Mouse (Mus musculus): Measurements from ENCODE around the gene Zfp597.
"Not testable (repeated sequence)": the region's sequence is repeated elsewhere in the genome, so short reads cannot be mapped to it uniquely, and the experiment has no call there.

The Zfp597 gene

GRCm38 (mm10) chr16:3854437-3855182 lies 29.8 kb downstream of the Zfp597 start:
- DNase-seq = no peak

GRCm38 (mm10) chr16:3852586-3852985 lies 31.8 kb downstream of the Zfp597 start:
- no peak for DNase-seq

GRCm38 (mm10) chr16:3851301-3851700 lies 33.1 kb downstream of the Zfp597 start:
- not testable (repeated sequence) for DNase-seq

- DNase-seq = no peak
These were observed 35.9 kb downstream of the Zfp597 start for GRCm38 (mm10) chr16:3848416-3848815.

GRCm38 (mm10) chr16:3847871-3848270 lies 36.5 kb downstream of the Zfp597 start:
- peak; percentile 17 for DNase-seq

GRCm38 (mm10) chr16:3846711-3847518 lies 37.4 kb downstream of the Zfp597 start, which contains the start of gene Zfp174:
Zfp174 (plus strand) TSS chr16:3847268.
- DNase-seq = peak; percentile 95

DNA sequence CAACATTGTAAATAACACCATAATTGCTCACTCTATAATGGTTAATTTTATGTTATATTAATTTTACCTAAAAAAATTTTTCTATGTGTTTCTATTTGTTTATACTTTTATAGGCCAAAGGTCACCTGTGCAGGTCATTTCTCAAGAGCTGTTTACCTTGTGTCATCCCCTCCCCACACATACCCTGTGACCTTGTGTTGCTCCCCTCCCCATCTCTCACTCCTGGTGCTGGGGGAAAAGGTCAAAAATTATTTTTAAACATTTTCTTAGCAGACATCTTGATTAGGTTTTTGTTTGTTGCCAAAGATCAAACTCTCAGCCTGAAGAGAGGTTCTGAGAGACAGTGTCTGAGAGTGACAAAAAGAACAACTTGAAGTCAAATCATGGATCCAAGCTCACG lies 40.6 kb downstream of the Zfp597 start:
- DNase-seq = no peak

GRCm38 (mm10) chr16:3842989-3843388 lies 41.4 kb downstream of the Zfp597 start:
- no peak for DNase-seq

DNA sequence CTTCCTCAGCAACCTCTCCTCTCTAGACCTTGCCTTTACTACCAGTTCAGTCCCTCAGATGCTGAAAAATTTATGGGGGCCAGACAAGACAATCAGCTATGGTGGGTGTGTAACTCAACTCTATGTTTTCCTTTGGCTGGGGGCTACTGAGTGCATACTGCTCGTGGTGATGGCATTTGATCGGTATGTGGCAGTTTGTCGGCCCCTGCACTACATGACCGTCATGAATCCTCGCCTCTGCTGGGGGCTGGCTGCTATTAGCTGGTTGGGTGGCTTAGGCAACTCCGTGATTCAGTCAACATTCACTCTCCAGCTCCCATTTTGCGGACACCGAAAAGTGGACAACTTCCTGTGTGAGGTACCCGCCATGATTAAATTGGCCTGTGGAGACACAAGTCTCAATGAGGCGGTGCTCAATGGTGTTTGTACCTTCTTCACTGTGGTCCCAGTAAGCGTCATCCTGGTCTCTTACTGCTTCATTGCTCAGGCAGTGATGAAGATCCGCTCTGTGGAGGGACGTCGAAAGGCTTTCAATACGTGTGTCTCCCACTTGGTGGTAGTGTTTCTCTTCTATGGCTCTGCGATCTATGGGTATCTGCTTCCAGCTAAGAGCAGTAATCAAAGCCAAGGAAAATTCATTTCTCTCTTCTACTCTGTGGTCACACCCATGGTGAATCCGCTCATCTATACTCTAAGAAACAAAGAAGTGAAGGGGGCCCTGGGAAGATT lies 45.0 kb downstream of the Zfp597 start:
- DNase-seq = peak; percentile 51

DNA sequence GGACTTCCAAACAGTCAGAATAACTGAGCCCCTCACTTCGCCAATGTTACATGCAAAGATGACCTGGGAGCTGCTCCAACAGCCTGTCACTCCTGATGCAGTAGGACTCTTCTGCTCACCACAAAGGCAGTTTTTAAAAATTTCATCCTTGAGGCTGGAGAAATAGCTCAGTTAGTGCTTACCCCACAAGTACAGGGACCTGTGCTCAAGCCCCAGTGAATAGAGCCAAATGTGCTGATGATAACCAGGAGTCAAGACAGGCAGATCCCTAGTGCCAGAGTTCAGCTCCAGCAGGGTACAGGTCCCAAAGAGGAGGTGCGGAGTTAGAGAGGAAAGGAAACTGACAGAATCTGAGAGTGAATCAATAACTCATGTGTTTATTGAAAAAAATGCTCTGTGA lies 48.9 kb downstream of the Zfp597 start:
- DNase-seq = no peak

DNA sequence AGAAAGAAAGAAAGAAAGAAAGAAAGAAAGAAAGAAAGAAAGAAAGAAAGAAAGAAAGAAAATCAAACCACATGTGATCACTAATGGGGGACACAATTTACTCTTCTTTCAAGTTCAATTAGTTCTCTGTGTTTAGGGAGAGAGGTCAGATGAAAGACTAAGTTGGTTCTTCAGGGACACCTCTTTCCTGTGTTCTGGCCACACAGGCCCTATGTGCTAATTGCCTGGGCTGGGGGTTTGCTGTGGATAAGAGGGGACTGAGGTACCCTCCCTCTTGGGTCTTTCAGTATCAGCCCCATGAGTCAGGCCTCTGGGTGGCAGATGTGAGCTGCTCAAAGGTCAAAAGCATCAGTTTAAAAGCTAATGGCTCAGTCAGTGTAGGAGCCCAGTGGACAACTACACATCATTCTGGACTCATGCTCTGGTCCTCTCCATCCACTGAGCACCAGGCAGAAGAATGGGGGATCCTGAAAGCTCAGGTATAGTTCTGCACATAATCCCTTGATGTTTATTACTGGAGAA lies 53.7 kb downstream of the Zfp597 start, which contains the start of gene Olfr15:
Gene Olfr15, plus strand, starts transcription at position 291 of the 522 bp plus-strand sequence.
- DNase-seq = no peak

DNA sequence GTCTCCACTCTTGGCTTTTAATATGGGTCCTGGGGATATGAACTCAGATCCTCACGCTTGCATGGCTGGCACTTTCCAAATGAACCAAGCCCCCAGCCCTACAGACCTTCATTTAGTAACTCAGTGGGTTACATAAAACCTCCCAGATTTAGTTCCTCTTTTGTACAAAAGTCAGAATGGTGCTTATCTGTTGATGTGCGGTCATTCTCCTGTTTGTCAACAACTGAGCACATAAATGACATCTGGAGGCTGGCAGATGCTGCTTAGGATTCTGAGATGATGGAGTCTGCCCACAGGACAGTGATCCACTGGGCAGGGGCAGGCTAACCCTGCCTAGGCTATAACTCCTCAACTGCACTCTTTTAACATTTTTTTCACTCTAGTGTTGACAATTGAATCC lies 54.6 kb downstream of the Zfp597 start:
- DNase-seq = no peak

- no peak for DNase-seq
These were observed 56.3 kb downstream of the Zfp597 start for GRCm38 (mm10) chr16:3828021-3828420.

- DNase-seq = no peak
These were observed 64.2 kb downstream of the Zfp597 start for GRCm38 (mm10) chr16:3820202-3820601.

- DNase-seq = not testable (repeated sequence)
These were observed 69.7 kb downstream of the Zfp597 start for GRCm38 (mm10) chr16:3814667-3815066.
